Mouse (Mus musculus): Measurements from ENCODE around the gene Ehmt1.

The Ehmt1 gene

GRCm38 (mm10) chr2:24918930-24919838 lies at the start of gene Ehmt1:
TSS of gene Ehmt1 (minus strand) at chr2:24919614.
- DNase-seq, result peak; percentile 96 to 97

- DNase-seq, result peak; percentile 85 to 90
These were observed 43.0 kb upstream of the Ehmt1 start, which contains the start of gene Dph7 for GRCm38 (mm10) chr2:24962304-24963000. TSS of gene Dph7 (plus strand) at chr2:24962400.

DNA sequence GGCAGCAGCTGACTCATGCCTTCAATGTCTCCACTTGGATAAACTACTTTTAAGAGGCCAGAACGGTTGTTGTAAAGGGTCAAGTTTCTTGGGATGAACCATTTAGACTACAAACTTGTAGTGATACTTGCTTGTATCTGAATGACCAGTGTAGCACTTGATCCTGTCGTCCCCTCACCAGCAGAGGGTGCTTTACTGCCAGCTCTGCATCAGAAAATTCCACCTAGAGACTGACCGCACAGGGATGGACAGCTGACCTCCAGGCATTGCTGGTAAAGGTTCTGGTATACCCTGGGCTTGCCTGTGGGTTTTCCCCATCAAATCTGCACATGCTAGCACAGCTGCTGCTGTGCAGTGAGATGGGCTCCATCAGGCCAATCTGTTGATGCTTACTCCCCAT lies 41.5 kb upstream of the Ehmt1 start:
- peak; percentile 30 to 52 for DNase-seq

DNA sequence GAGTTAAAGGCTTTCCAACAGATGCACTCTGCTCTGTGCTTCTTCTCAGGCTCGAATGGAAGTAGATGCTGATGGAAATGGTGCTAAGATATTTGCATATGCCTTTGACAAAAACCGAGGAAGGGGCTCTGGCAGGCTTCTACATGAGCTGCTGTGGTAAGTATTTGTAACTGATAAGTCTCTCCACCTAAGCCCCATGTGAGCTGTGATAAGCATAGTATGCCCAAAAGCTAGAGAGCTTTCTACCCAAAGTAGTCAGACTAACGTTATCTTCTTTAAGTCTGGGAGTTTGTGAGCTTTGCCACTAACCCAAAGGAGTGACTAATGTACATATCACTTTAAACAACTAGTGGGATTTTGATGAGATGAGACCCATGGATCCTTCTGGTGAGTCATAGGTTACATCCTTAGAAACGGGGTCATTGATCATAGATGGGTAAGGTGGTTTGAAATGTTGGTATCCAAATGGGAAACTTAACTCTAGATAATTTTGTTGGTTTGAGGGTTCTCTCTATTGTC lies 33.2 kb upstream of the Ehmt1 start:
- no peak for DNase-seq

GRCm38 (mm10) chr2:24950189-24950535 lies 30.7 kb upstream of the Ehmt1 start:
- no peak for DNase-seq

- DNase-seq, result peak; percentile 99
These were observed 30.2 kb upstream of the Ehmt1 start, which contains the start of gene Zmynd19 for GRCm38 (mm10) chr2:24949421-24950188. TSS of gene Zmynd19 (plus strand) at chr2:24949792.

DNA sequence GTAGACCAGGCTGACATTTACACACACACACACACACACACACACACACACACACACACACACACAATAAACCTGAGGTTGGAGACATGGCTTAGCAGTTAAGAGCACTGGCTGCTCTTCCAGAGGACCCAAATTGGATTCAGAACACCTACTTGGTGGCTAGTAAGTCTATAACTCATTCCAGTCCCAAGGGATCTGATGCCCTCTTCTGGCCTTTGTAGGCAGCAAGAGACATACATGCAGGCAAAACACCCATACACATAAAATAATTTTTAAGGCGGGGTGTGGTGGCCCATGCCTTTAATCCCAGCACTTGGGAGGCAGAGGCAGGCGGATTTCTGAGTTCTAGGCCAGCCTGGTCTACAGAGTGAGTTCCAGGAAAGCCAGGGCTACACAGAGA lies 24.9 kb upstream of the Ehmt1 start:
- DNase-seq, result peak in 1 of 2 experiments; percentile 57

DNA sequence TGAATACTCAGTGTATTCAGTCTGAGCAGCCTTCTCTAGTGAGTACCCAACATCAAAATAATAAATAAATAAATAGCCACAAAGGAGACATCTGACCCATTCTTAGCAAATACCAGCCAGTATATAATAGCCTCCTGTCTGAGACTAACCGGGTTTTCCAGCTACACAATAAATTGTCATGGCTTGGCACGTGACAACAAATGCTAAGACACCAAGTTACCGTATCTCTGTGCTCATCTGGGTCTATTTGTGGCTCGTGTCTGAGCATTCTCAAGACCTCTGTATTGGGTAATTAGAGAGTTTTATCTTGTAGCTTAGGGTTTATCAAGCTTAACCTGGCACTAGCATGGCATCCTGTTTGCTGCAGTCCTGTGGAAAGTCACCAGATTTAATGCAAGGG lies 22.7 kb upstream of the Ehmt1 start:
- no peak for DNase-seq

DNA sequence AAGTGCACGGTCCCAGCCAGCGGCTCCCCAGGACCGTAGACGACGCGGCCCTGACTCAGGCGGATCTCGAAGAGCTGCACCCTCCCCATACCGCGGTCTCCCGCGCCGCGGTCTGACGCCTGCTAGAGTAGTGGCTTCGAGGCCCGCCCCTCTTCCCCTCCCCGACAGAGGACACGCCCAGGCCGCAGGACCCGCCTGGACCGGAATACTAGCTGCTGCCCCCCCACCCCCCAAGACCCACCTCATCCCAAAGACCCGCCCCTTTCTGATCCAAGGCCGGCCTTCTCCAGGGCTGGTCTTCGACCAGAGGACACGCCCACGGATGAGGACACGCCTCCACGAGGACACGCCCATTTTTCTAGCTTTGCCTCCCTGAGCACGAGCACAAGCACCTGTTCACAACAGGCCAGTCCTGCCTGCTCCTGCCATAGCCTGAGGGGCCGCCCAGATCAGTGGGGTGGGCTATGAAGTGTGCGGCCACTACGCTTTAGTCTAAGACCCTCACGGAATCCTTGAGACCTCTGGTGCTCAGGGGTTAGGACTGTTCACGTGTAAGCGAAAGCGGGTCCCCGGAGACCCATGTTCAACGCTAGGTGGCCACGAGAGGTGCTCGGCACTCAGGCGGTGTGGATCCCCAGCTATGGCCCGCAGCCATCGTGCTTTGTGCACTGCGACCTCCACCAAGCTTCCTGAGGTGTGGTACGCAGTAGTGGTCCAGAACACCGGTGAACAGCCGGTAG lies 15.8 kb upstream of the Ehmt1 start, which contains the start of gene Arrdc1:
TSS of gene Arrdc1 (minus strand) at position 196 of the 740 bp plus-strand sequence.
- DNase-seq, result peak; percentile 96

DNA sequence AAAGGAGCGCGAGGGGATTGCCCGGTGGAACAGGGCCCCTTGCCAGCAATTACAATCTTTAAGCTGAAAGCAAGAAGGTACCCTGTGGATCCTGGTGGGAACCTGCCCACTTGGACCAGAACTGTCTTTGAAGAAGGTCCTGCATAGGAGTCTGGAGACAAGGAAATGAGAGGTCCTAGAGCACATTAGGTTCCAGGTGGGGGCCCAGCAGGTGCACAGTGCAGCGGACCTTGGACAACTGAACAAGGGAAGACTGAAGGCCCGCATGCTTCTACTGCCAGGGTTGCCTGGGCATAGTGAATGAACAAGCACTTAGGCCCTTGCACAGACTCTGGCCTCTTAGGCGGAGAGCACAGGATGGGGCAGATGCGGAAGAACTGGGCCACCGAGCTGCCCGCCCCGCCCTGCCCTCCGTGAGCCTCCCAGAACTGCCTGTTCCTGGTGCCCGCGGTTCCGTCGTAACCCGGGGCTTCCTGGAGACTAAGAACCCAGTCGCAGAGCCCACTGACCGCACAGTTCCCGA lies 15.1 kb upstream of the Ehmt1 start:
- DNase-seq, result no peak

DNA sequence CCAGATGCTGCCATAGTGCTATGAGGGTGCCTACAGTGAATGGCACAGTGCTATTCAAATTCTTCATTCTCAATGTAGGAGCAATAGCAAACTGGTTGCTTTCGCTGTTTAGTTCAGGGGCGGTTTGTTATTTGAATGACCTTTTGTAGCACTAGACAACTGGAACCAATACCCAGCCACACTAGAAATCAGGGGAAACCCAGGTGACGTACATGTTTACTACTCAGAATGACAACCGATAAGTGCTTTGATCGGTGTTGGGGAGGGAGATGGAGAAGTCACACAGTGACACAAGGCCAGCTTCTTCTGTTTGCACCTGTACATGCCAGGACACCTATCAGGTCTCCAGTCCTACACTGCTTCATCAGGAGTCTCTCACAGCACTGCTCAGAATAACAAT lies 10.2 kb upstream of the Ehmt1 start:
- DNase-seq, result no peak

- DNase-seq, result peak; percentile 44 to 74
These were observed 9.7 kb upstream of the Ehmt1 start for GRCm38 (mm10) chr2:24929119-24929518.

DNA sequence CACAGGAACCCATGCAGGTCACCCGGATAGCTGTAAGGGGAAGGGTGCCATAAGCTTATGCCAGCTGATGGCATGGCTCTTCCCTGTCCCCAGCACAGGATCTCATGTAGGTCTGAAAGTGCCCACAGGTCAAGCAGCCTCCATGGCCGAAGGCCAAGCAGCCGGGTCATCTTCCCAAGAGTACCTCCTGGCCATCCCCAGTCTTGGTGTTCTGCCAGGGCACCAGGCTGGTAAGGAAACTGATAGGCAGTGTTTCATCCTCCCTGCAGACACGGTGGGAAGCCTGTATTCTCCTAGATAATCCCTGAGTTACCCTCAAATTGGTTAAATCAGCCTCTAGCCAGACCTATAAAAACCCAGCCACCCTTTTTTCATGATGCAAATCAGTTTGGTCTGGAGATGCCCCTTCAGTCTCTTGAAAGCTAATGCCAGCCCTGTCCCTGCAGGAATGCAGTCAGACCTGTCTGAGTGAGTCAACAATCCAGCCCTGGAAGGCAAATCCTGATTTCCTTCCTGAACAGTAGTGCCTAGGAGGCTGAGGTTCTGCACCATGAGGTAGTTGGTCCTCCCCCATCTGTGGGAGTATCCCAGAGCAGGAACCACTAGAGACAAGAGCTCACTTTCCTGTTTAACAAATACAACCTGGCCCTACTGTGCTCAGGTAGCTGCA lies 8.5 kb upstream of the Ehmt1 start:
- peak; percentile 73 to 87 for DNase-seq

DNA sequence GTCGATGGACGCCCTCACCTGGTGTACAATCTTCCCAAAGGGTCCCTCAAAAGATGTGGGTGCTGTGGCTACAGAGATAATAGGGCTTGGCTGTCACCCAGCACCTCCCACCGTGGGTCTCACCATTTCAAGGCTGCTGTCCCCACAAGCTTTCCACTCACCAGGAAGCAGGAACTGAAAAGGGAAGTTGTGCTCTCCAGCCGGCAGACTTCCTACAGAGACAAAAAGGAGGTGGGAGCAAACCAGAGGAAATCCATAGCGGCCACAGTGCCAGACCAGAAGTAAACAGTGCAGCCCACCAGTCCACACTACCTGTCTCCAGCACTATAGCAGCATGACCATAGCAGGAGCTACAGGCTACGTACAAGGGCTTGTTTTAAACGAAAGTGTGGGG lies 7.5 kb upstream of the Ehmt1 start:
- DNase-seq, result no peak

DNA sequence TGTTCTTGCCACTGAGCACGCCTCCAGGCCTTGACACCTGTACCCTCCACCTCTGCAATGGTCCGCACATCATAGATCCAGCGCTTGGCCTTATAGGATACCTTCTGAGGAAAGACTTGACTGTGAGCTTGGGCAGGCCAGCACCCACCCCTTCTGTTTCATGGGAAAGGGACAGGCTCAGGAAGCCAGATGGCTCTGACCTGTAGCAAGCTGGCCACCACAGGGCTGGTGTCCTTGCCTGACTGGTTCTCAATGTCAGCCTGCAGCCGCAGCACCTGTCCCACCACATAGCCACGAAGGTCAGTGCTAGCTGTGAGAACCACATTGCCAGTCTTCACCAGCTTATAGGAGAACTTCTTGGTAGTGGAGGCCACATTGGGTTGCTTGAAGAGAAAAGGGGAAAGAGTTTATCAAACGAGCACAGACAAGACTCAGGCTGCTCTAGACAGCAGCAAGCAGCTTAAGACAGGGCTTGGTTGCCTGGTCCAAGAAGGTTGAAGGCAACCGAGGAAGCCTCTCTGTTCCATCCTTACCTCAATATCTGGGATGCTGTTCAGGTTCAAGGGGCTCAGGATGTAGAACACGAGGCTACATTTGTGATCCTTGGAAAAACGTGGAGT lies 7.0 kb upstream of the Ehmt1 start:
- DNase-seq, result no peak

DNA sequence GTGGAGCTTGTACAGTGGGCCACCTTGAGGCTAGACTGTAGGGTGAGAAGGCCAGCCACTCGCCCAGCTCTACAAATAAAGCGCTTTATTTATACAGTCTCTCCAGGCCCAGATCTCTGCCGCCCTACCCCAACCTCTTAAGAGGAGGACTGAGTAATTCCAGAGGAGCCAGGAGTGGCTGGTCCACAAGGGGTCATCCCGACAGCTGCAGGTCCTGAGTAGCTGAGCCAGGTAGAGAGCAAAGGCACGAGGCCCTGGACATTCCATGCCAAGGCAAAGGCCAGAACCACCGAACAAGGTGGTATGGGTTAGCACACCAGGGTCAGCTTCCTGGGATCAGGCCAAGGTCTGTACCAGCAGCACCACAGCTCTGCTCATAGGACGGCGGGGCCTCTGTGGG lies 5.9 kb upstream of the Ehmt1 start:
- DNase-seq, result peak; percentile 36 to 69

GRCm38 (mm10) chr2:24923561-24923960 lies 4.1 kb upstream of the Ehmt1 start:
- DNase-seq, result peak in 1 of 2 experiments; percentile 40

GRCm38 (mm10) chr2:24919839-24920175 lies 393 bp upstream of the Ehmt1 start:
- DNase-seq, result no peak

DNA sequence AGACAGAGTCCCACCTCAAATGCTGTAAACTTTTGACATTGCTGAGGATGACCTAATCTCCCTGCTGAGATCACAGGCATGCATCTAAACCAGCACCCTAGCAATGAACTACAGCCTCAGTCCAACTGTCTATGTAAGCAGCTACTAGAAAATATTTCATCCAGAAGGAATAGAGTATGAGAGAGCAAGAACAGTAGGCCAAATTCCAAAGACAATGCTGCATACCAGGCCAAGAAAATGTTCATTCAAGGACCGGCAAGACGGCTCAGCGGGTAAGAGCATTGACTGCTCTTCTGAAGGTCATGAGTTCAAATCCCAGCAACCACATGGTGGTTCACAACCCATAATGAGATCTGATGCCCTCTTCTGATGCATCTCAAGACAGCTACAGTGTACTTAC lies 4.7 kb downstream of the Ehmt1 start:
- no peak for DNase-seq

DNA sequence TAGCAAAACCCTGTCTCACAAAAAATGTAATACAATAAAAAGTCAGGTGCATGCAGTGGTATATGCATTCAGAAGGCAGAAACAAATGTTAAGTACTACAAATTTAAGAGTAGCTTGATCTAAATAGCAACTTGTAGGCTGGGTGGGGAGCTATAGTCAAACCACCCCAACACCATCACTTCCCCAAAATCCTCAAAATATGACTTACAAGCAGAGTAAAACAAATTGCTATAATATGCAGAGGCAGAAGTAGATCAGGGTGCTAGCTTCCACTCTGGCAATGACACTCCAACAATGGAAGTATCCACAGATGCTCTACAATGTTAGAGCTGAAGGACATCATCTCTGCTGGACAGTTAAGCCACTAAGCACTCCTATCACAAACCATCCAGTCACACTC lies 6.8 kb downstream of the Ehmt1 start:
- DNase-seq, result no peak

DNA sequence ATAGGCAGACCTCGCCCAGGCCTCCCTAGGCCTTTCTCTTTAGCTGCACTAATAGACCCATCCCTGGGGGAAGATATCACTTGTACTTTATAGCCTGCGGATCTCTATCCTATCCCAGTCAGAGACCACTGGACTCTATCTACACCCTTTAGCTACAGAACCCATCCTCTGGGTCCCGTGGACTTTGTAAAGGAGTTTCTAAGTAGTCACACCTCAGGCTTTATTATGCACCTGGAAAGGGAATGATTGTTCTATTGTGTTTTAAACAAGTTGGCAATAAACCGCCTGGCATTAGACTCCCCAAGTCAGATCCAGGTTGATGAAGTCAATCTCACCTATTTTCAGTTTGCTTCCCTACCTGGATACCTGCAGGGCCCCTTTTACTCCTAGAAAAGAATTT lies 7.2 kb downstream of the Ehmt1 start:
- DNase-seq, result no peak

Data from lung, postnatal 4 days (tissue).